Mouse (Mus musculus) c-Kit-negative CD71-positive TER-119-positive erythroid progenitor cells, embryonic 14.5 days (primary cell): ENCODE data around the gene Sgo1.
"Not testable (repeated sequence)": the region's sequence is repeated elsewhere in the genome, so short reads cannot be mapped to it uniquely, and the experiment has no call there.

Source experiments
- DNase-seq: peaks from one replicate; pipeline ENCODE4 v3.0.0-alpha.2; 2013; ENCODE audit warnings: low read depth, low spot score

The Sgo1 gene

DNA sequence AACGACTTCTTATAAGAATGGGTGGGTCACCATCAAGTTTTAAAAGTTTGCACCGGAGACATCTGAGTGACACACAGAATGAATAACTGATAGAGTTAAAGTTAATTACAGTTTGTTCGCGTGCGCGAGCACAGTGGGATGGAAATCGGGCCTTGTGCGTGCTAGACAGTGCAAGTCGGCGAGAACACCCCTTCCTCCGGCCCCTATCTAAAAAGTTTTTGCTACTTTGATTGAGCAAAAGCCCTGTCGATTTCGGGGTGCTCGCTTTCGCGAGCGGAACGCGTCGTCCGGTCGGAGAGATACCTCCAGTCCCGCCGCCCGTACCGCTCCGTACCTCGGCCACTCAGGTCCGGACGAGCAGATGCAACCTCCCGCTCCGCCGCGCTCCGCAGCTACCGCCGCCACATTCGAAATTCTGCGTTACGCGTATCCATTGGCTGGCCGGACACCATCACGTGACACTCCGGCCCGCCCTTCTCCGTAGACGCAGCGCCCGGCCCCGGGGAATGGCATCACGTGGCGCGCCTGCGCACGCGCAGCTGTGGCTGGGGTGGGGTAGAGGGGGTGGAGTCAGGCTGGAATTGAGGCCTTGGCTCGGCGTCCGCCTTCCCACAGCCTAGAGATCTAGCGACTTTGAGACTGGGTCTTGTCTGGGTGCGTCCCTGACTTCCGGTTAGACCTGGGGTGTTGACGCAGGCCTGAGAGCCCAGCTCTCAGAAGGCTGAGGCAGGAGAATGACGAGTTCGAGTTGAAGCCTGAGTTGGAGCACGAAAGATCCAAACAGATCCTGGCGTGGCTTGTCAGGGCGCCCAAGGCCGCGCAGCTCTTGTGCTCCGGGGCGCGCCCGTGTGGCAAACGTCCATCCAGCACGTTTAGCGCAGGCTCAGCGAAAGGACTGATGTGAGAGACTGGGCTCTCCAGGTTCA is at the start of gene Sgo1:
Gene Sgo1, minus strand, starts transcription at position 457 of the 926 bp plus-strand sequence.
- DNase-seq: peak; percentile 95

- DNase-seq: not testable (repeated sequence)
These were observed 29.8 kb upstream of the Sgo1 start for GRCm38 (mm10) chr17:53718916-53719315.

GRCm38 (mm10) chr17:53718474-53718873 is 29.3 kb upstream of the Sgo1 start:
- DNase-seq: no peak

DNA sequence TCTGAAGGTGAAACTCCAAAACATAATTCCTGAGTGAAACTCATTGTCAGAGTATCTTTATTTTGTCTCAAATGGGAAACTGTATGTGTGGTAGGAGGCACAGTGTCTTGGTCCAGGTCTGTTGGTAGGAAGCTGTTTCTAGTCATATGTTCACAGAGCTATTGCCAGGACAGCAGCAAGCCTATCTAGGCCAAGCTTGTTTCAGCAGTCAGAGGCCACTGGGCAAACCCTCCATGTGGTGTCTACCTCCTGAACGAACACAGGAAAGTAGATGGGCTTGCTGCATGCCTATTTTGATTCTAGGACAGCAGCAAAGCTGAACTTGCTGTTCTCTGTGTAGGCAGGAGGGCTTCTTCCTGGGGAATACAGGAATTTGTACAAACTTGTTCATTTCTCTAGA is 26.0 kb upstream of the Sgo1 start:
- DNase-seq: not testable (repeated sequence)

- DNase-seq: no peak
These were observed 25.3 kb upstream of the Sgo1 start for GRCm38 (mm10) chr17:53714453-53714852.

DNA sequence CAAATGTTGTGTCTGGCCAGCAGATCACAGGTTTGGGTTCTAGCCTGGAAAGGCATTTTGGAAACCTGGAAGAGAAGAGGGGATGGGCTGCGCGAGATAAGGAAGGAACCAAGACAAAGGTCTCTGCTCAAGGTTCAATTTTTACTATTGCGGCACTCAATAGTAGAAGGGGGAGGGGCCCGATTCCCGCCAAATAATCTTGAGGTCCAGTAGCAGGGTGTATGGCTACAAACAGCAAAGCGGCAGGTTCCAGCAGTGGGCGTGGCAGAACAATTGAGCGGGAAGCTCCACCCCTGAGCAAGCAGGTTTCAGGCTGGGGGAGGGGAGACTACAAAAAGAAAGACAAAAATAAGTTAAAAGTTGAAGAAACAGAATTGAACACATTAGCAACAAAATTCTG is 8.4 kb upstream of the Sgo1 start:
- DNase-seq: not testable (repeated sequence)

DNA sequence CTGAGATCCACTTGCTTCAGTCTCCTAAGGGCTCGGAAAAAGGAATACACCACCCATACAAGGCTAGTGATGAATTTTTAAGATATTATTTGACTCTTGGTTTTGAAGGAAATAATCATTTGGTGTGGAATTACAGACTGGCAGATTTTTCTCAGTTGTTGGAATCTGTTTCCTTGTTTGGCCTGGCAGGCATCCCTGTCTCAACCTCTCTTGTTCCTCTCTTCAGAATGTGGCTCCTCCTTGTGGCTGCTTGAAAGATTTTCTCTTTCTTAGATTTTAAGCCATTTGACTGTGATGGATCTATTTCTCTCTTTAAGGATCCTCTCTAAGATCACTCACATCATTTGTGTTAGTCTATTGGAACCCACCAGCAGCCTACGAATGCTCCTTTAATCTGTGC is 4.9 kb upstream of the Sgo1 start:
- DNase-seq: no peak

DNA sequence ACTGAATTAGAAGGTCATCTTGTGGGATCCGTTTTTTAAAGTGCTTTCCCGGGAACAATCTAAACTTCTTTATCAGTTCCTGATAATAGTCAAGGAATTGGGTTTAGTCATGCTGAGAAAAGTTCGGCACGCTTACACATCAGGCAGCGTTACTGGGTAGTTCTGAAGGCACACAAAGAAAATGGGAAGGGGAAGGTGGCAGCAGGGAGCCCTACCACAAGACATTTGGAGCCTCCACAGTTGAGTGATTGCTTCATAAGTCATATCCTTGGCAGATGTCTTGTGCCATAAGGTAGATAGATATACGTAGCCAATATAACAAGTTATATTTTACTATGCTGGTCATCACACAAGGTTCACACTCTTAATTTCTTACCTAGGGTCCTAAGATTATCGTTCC is 813 bp upstream of the Sgo1 start:
- DNase-seq: no peak

DNA sequence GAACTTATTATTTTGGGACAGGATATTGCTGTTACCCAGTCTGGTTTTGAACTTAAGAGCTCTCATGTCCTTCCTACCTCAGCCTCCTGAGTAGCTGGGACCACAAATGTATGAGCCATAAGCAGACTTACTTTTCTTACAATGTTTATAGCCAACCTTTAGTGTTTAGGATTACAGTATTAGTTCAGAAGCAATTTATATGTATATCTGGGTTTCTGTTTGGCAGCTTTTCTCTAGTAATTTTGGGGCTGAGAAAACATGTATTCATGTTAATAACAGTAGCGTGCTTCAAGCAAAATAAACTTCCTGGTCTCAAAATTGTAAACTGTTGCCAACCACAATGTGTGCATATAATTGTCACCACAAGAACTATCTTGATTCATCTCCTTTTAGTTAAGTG is 812 bp downstream of the Sgo1 start:
- DNase-seq: peak; percentile 25

DNA sequence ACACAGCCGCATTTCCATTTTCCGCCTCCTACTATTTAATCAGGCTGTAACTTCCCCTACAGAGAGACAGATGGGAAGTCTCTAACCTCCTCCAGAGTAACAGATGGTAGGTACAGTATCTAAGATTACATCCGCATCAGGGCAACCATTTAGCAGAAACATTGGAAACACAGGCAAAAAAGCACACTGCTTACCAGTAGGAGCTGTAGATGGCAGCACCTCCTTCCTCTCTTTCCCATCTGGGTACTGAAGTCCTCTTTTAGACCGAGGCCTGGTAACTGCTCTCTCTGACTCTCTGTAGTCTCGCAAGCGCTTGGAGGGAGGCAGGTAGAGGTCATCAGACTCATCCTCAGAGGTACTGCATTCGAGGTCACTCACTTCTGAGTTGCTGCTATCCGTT is 10.4 kb downstream of the Sgo1 start:
- no peak for DNase-seq

GRCm38 (mm10) chr17:53670453-53670852 is 18.7 kb downstream of the Sgo1 start:
- no peak for DNase-seq

DNA sequence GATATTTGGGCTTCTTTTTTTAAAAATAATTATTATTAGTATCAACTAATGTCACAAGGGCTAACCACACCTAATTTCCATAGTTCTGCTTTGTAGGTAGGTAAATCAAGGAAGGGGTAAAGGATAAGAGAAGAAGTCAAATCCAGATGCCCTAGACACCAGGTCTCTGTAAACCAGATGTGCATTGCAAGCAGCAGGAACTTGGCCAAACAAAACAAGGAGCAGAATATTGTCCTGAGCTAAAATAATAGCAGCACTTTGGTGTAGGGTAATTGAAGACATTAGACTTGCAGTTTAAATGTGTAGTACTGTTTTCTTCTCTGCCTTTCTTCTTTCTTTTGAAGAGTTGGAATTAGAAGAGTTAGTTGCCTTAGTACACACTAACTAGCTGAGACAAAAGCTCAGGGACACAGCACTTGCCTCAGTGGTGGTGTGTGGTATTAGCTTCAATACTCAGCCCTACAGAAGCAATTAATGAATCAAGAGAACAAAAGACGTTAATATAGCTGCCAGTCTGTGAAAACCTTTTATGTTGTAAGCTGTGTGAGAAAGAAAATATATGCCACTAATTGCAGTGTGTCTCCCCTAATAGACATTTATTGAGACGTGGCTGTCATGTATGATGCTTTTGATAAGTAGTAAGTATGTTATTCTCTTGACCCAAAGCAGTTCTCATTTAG is 24.3 kb downstream of the Sgo1 start:
- DNase-seq: no peak

- no peak for DNase-seq
These were observed 24.9 kb downstream of the Sgo1 start for GRCm38 (mm10) chr17:53664267-53664666.

- DNase-seq: no peak
These were observed 27.9 kb downstream of the Sgo1 start for GRCm38 (mm10) chr17:53661056-53661840.

DNA sequence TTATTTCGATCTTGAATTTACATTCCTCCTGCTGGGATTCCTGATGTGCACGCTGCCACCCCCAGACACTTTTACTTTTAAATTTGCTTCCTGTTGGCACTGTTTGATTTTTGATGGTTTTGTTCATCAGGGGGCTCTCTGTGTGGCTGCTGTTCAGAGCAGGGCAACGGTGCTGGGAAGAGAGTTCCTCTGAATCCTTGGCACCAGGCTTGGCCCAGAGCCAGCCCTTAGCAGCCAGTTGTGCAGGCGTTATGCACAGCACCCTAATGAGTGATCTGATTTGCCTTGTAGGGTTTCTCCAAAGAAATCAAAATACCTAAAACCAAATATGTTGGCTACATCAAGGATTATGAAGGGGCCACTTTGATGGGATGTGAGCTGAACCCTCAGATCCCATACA is 29.4 kb downstream of the Sgo1 start:
- DNase-seq: no peak

DNA sequence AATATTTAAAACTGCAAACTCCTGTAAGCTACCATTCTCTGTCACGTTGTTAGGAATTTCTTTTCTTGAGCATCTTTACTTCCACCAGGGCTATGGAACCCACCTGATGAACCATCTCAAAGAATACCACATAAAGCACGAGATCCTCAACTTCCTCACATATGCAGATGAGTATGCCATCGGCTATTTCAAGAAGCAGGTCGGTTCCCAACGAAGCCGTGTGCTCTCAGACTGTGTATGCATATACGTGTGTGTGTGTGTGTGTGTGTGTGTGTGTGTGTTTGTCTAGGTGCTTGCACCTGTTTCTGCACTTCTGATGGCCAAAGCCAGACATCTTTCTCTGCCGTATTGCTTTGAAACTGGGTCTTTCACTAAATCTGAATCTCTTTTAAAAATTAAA is 29.9 kb downstream of the Sgo1 start:
- DNase-seq: no peak

DNA sequence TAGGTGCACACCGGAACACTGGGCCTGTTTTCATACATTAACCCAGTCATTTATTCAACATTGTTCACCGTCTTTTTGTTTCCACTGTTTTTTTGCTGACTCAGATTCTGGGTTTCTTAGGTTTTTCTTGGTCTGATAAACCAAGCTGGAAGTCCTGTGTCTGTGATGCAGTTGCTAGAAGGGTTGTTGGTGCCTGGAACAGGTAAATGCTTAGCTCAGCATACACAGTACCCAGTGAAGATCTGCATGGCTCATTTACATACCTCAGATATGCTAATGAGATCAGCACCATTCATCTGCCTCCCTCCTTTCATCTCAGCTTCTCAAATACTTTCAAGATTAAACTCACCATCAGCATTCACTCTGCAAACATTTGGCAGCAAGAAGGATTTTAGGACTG is 30.5 kb downstream of the Sgo1 start:
- no peak for DNase-seq

GRCm38 (mm10) chr17:53657391-53657790 is 31.7 kb downstream of the Sgo1 start:
- DNase-seq: not testable (repeated sequence)

- DNase-seq: no peak
These were observed 32.7 kb downstream of the Sgo1 start for GRCm38 (mm10) chr17:53656369-53656860.

GRCm38 (mm10) chr17:53655959-53656358 is 33.2 kb downstream of the Sgo1 start:
- DNase-seq: no peak

DNA sequence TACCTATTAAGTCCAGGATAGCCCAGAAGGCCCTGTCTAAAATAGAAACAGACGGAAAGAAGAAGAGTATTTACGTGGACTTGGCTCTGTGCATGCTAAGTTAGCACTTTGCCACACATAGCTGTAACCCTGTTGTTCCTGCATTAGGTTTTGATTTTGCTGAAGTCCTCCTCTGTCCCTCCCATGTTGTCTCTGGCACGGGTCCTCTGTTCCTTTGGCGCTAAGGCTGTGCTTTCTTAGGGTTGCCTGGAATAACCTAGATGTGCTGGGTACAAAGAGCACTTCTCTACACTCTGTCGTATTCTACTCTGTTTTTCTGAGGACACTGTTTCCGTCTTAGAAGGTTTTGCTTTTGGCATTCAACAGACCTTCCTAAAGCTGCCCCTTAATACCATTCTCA is 34.1 kb downstream of the Sgo1 start:
- no peak for DNase-seq

GRCm38 (mm10) chr17:53654596-53654995 is 34.5 kb downstream of the Sgo1 start:
- DNase-seq: no peak
